Mouse (Mus musculus) spleen, adult 2 months (tissue): ENCODE results near the gene Cmip.

Experiments used
- CTCF ChIP-seq: fragments of 200-500 bp; IDR thresholded peaks from 2 replicates; pipeline ENCODE4 v1.5.1; 2011; ENCODE audit warnings: mild to moderate bottlenecking, inconsistent platforms; ENCODE audit not compliant: insufficient read depth, insufficient read length, insufficient replicate concordance; ENCODE audit errors: extremely low read depth
- POLR2A ChIP-seq: fragments of 200-500 bp; IDR thresholded peaks from 2 replicates; pipeline ENCODE4 v1.6.1; 2011; ENCODE audit warnings: low read depth, low read length, inconsistent platforms

- TF ChIP-seq POLR2A (no peak), CTCF (no peak)
Measured at GRCm38 (mm10) chr8:117297913-117298518, 41.2 kb downstream of the Cmip start.
